Mouse (Mus musculus): ENCODE results near the gene Ttll5. TPM values are rescaled to one million over a fixed set of nuclear protein-coding genes. Genes with fewer than 3 reads are reported as not detected.
A peak's percentile ranks its signal among the peaks of the same experiment; 100 is the strongest.

The Ttll5 gene
- polyA plus RNA-seq, 1 experiment from 2014 or later = 16.7 TPM

DNA sequence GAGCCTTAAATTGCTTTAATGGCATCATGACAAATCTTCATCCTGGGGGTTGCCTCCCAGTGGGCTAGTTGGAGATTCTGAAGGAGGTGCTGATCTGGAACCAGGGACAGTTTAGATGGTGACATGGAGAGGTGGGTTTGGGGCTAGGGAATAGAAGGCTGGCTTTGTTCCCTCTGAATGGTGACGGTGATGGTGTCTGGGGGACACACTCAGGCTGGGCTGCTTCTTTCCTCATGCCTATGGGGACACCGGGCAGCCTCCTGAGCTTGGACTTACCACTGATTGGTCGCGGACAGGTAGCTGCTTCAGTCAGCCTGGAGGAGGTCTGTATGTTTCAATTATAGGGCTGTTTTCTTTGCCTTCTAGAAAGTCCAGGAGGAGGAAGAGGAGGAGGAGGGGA lies 12.8 kb upstream of the Ttll5 start:
- no peaks in the 10 kb centered on the region for H3K27me3 ChIP-seq
- H3K9ac ChIP-seq (replicated peaks) = no peak overlapping the region
- ATAC-seq (ENCODE audit: low FRiP score, low read depth) = no peak
- no peak overlapping the region for H3K4me2 ChIP-seq (replicated peaks)
- 95% methylated on average over 4 of the region's 4 CpGs for WGBS
- H3K4me3 ChIP-seq = no peak overlapping the region
- H3K4me1 ChIP-seq = no peaks in the 10 kb centered on the region
- peaks cover 51% of the 10 kb centered on the region for H3K36me3 ChIP-seq
- H3K27ac ChIP-seq (replicated peaks) = no peak overlapping the region
- no peaks in the 10 kb centered on the region for H3K9me3 ChIP-seq

DNA sequence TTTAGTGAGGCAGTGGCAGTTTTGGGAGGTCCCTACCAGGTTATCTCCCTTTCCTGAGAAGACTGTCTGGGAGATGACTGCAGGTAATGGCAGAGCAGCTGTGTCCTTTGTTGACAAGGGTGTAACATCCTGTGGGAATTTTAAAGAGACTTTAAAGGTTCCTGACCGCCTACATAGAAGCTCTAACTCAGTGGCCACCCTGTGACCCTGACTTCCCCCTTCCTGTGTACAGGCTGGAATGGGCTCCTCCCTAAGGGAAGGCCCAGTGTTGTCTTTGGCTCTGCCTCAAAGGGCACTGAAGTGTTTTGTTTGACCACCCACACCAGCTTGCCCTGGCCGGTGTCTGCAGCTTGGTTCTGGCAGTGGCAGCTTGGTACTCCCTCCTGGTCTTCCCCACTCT lies 10.9 kb upstream of the Ttll5 start:
- ATAC-seq (ENCODE audit: low FRiP score, low read depth) = no peak
- H3K4me2 ChIP-seq (replicated peaks) = no peak overlapping the region
- 83% methylated on average over 2 of the region's 2 CpGs for whole genome bisulfite sequencing
- H3K27ac ChIP-seq (replicated peaks) = no peak overlapping the region
- H3K9me3 ChIP-seq = no peaks in the 10 kb centered on the region
- H3K9ac ChIP-seq (replicated peaks) = no peak overlapping the region
- H3K4me3 ChIP-seq = no peak overlapping the region
- H3K4me1 ChIP-seq = peaks cover 1% of the 10 kb centered on the region; the same call in 1 of the 2 replicates
- H3K36me3 ChIP-seq = peaks cover 61% of the 10 kb centered on the region
- H3K27me3 ChIP-seq = no peaks in the 10 kb centered on the region

DNA sequence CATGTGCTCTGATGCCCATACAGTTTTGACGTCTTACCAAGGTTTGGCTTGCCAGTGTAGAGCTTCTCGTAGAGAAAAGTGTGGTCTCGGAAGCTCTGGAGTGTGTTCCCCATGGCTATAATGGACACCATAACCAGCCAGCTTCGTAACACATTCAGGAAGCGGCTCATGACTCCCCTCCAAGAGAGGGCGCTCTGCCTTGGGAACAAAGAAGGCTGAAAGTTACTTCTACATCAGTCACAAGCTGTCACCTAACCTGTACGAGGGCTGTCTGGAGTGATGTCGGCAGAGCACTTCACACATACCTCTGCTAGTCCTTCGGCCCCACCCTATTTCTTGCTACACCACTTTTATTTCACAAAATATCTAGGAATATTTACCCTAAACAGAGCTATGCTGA lies 2.4 kb upstream of the Ttll5 start:
- Histone ChIP-seq H3K27ac (replicated peaks) (no peak overlapping the region), H3K36me3 (peaks cover 27% of the 10 kb centered on the region), H3K9me3 (no peaks in the 10 kb centered on the region), H3K9ac (replicated peaks) (no peak overlapping the region), H3K4me3 (no peak overlapping the region), H3K4me1 (peaks cover 21% of the 10 kb centered on the region), H3K27me3 (no peaks in the 10 kb centered on the region), H3K4me2 (replicated peaks) (no peak overlapping the region)
- ATAC-seq (ENCODE audit: low FRiP score, low read depth) = no peak
- 76% methylated on average over 9 of the region's 9 CpGs for WGBS

DNA sequence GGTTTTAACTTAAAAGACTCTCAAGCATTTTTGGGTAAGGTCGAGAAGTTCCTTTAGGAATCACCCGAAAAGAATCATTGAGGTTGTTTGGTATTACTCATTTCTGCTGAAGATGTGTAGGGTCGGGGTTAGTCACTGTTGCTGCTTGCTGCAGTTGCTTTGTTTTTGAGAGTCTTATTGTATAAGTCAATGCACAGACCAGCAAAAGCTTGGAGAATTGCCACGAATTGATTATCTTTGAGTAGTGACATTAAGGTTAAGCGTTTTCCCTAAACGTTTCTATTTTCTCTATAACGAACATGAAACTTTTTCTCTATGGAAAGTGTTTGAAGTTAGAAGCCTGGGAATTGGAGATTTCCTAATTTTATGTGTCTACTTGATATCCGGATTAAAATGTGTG lies 902 bp downstream of the Ttll5 start:
- peaks cover 16% of the 10 kb centered on the region for H3K4me1 ChIP-seq
- H3K9ac ChIP-seq (replicated peaks) = peak overlapping the region; percentile 80
- peaks cover 15% of the 10 kb centered on the region for H3K36me3 ChIP-seq
- peak overlapping the region; percentile 95 for H3K27ac ChIP-seq (replicated peaks)
- ATAC-seq (ENCODE audit: low FRiP score, low read depth) = no peak
- no peaks in the 10 kb centered on the region for H3K9me3 ChIP-seq
- WGBS = 13% methylated on average over 8 of the region's 8 CpGs
- peak overlapping the region; percentile 81 for H3K4me2 ChIP-seq (replicated peaks)
- peak overlapping the region; percentile 86 for H3K4me3 ChIP-seq
- no peaks in the 10 kb centered on the region for H3K27me3 ChIP-seq

DNA sequence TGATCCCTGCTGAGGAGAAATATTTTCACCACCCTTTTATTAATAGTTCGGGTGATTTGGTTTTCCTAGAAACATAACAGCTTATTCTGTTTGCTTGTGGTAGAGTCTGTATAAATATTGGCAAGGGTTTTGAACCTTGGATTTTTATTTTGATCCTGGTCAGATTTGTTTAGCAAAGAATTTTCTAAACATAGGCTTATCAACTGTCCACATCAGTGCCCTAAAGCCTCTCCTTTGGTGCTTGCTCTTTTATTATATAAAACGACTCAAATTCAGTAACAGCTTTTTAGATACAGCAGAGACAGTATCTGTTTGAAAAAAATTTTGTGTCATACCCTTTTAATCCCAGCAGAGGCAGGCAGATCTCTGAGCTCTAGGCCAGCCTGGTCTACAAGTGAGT lies 1.4 kb downstream of the Ttll5 start:
- Histone ChIP-seq H3K4me3 (no peak overlapping the region), H3K27ac (replicated peaks) (no peak overlapping the region), H3K4me1 (peaks cover 16% of the 10 kb centered on the region), H3K36me3 (peaks cover 14% of the 10 kb centered on the region), H3K9me3 (no peaks in the 10 kb centered on the region), H3K9ac (replicated peaks) (no peak overlapping the region), H3K4me2 (replicated peaks) (peak overlapping the region; percentile 81), H3K27me3 (no peaks in the 10 kb centered on the region)
- 80% methylated on average over 2 of the region's 2 CpGs for WGBS
- ATAC-seq (ENCODE audit: low FRiP score, low read depth) = no peak

DNA sequence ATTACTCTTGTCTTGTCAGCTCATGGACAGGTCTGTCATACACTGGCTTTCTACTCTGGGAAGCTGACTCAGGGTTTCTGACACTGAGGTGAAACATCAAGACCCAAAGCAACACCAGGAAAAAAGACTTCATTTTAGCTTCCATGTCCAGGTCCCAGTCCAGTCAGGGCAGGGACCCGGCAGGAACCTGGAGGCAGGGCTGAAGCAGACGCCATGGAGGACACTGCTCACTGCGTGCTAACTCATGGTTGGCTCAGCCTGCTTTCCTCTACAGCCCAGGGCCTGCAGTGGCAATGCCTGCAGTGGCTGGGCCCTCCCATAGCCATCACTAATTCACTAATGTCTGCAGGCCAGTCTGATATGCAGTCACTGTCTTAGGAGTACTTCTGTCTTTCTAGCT lies 4.4 kb downstream of the Ttll5 start:
- H3K36me3 ChIP-seq = peaks cover 13% of the 10 kb centered on the region; the same call in 1 of the 2 replicates
- 94% methylated on average over 3 of the region's 3 CpGs for WGBS

DNA sequence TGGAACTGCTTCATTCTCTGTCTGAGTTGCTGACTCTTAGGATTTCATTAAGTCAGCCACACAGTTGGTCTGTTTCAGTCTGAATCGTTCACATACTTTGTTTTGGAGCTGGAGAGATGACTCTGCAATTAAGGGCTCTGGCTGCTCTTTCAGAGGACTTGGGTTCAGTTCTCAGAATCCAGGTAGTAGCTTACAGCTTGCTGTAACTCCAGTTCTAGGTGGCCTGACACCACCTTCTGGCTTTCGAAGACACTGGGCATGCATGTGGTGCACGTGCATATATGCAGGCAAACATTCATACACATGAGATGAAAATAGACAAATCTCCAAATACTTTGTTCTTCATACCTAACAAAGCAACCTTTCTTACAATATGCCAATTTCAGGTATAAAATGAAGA lies 5.4 kb downstream of the Ttll5 start:
- H3K27me3 ChIP-seq = no peaks in the 10 kb centered on the region
- no peak overlapping the region for H3K27ac ChIP-seq (replicated peaks)
- peaks cover 16% of the 10 kb centered on the region; the same call in 1 of the 2 replicates for H3K36me3 ChIP-seq
- no peak overlapping the region for H3K9ac ChIP-seq (replicated peaks)
- no peak overlapping the region for H3K4me2 ChIP-seq (replicated peaks)
- no peak overlapping the region for H3K4me3 ChIP-seq
- no peaks in the 10 kb centered on the region for H3K9me3 ChIP-seq
- 0 out of 2 replicates have a peak, but pooled peaks cover 1% of the 10 kb centered on the region for H3K4me1 ChIP-seq
- no peak for ATAC-seq (ENCODE audit: low FRiP score, low read depth)
- 91% methylated on average over 3 of the region's 3 CpGs for WGBS

More for the DNA sequence above, 4.4 kb downstream of the Ttll5 start:
- ATAC-seq (ENCODE audit: low FRiP score, low read depth) = no peak
- H3K4me2 ChIP-seq (replicated peaks) = no peak overlapping the region
- H3K4me1 ChIP-seq = peaks cover 2% of the 10 kb centered on the region
- H3K4me3 ChIP-seq = no peak overlapping the region
- H3K9me3 ChIP-seq = no peaks in the 10 kb centered on the region
- no peak overlapping the region for H3K27ac ChIP-seq (replicated peaks)
- H3K27me3 ChIP-seq = no peaks in the 10 kb centered on the region
- H3K9ac ChIP-seq (replicated peaks) = no peak overlapping the region

DNA sequence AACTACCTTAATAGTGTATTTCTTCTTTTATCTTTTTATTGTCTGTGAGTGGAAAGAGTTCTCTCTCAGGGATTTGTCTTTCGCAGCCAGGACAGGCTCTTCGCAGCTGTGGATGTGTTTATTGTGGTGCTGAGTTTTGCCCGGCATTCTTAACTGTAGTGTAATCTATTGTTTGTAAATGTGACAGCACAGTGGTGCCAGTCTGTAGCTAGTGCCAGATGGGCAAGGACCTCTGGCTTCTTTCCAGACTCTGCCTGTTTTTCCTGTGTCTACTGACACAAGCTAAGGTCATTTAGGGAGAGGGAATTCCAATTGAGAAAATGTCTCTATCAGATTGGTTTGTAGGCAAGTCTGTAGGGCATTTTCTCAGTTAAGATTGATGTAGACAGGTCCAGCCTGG lies 6.2 kb downstream of the Ttll5 start:
- Histone ChIP-seq H3K9me3 (no peaks in the 10 kb centered on the region), H3K27me3 (no peaks in the 10 kb centered on the region), H3K4me3 (no peak overlapping the region), H3K36me3 (peaks cover 16% of the 10 kb centered on the region; the same call in 1 of the 2 replicates), H3K4me2 (replicated peaks) (no peak overlapping the region), H3K9ac (replicated peaks) (no peak overlapping the region), H3K4me1 (0 out of 2 replicates have a peak, but pooled peaks cover 3% of the 10 kb centered on the region), H3K27ac (replicated peaks) (no peak overlapping the region)
- WGBS = 94% methylated on average over 3 of the region's 3 CpGs
- no peak for ATAC-seq (ENCODE audit: low FRiP score, low read depth)

DNA sequence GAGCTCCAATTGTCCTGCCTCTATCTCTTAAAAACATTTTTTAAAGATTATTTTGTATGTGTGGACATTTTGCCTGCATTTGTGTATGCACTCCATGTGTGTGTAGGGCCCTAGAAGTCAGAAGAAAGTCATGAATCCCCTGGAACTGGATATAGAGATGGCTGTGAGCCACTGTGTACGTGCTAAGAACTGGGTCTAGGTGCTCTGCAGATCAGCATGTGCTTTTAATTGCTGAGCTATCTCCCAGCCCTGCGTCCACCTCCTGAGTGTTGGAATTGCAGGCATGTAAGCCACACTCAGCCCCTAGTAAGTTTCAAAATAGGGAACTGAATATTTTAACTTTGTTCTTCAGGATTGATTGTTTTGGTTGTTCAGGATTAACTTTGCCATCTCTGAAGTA lies 10.1 kb downstream of the Ttll5 start:
- 88% methylated on average over 2 of the region's 2 CpGs for WGBS
- Histone ChIP-seq H3K9ac (replicated peaks) (no peak overlapping the region), H3K27me3 (no peaks in the 10 kb centered on the region), H3K4me3 (no peak overlapping the region), H3K4me1 (0 out of 2 replicates have a peak, but pooled peaks cover 3% of the 10 kb centered on the region), H3K27ac (replicated peaks) (no peak overlapping the region), H3K4me2 (replicated peaks) (no peak overlapping the region), H3K9me3 (no peaks in the 10 kb centered on the region), H3K36me3 (peaks cover 11% of the 10 kb centered on the region; the same call in 1 of the 2 replicates)
- ATAC-seq (ENCODE audit: low FRiP score, low read depth) = no peak

DNA sequence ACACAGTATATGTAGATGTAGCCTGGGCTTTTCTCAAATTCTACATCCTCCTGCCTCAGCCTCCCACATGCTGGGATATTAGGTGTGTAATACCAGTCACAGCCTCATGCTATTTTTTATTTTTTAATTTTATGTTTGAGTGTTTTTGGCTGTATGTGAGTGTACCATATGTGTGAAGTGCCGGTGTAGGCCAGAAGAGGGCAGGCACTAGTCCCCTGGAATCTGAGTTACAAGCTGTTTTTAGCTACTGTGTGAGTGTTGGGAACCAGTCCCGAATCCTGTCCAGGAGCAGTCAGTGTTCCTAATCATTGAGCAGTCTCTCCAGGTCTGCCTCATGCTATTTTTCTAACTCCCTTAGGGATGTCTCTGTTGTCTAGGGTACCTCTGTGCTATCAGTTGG lies 13.3 kb downstream of the Ttll5 start:
- no peaks in the 10 kb centered on the region for H3K27me3 ChIP-seq
- ATAC-seq (ENCODE audit: low FRiP score, low read depth) = no peak
- no peak overlapping the region for H3K9ac ChIP-seq (replicated peaks)
- H3K27ac ChIP-seq (replicated peaks) = no peak overlapping the region
- 92% methylated on average over 2 of the region's 2 CpGs for WGBS
- H3K9me3 ChIP-seq = no peaks in the 10 kb centered on the region
- H3K4me1 ChIP-seq = 0 out of 2 replicates have a peak, but pooled peaks cover 3% of the 10 kb centered on the region
- no peak overlapping the region for H3K4me3 ChIP-seq
- 0 out of 2 replicates have a peak, but pooled peaks cover 11% of the 10 kb centered on the region for H3K36me3 ChIP-seq
- H3K4me2 ChIP-seq (replicated peaks) = no peak overlapping the region

DNA sequence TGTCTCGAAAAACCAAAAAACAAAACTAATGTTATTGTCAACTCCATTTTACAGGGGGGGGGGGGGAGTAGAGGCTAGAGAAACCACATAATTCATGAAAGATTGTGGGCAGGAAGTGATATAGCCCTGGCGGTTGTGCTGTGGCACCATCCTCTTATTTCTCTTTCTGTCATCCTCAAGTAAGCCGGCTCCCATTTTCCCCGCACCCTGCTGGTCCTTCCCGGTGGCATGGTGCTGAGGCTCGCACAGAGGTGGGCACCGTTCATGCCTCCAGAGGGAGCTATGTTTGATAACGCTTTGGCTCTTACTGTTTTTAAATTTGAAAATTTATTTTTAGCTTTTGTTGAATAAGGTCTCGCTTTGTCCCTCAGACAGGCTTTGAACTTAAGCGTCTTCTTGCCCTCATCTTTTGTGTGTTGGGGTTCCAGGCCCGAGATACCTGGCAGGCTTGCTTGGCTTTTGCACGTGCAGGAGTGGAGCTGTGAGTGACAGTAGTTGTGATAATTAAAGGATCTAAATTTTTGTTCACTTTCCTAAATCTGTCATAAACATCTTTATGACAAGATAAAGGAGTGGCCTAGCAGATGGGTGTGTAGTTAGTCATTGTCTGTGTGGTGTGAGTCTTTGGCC lies 15.0 kb downstream of the Ttll5 start:
- Histone ChIP-seq H3K4me3 (no peak overlapping the region), H3K9me3 (no peaks in the 10 kb centered on the region), H3K27me3 (no peaks in the 10 kb centered on the region), H3K9ac (replicated peaks) (no peak overlapping the region), H3K4me2 (replicated peaks) (no peak overlapping the region), H3K36me3 (peaks cover 7% of the 10 kb centered on the region; the same call in 1 of the 2 replicates), H3K4me1 (0 out of 2 replicates have a peak, but pooled peaks cover 3% of the 10 kb centered on the region), H3K27ac (replicated peaks) (no peak overlapping the region)
- no peak for ATAC-seq (ENCODE audit: low FRiP score, low read depth)
- 93% methylated on average over 12 of the region's 12 CpGs for WGBS

DNA sequence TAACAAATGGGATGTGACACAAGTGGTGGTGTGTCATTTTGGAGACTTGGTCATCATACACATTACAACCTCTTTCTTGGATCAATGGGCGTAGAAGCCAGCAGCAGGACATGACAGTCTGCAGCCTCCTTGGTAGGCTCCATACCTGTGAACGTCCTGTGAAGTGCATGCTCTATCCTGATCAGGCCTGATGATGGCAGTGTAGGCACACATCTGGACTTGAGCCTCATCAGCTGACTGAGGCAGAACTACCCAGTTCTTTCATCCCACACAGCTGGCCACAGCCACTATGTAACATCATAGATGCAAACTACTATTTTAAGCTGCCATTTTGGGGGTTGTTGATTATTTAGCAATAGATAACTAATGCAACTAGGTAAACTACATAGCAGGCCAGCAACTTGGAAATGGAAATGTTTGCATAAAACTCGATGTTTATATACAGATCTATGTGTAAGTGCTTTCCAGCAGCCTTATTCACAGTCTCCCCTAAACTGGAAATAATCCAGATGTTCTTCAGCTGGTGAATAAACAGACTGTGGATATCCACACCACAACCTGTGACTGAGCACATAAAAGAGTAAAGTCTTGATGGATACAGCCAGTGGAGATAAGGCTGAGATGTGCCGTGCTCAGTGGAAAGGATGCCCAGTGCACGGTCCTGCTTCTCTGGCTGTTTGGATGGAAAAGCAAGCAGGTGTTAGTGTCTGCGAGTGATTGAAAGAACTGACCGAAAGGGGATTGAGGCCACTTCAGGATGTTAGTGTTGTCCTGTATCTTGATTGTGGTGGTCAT lies 23.9 kb downstream of the Ttll5 start:
- WGBS = 83% methylated on average over 7 of the region's 7 CpGs
- no peak overlapping the region for H3K9ac ChIP-seq (replicated peaks)
- no peaks in the 10 kb centered on the region for H3K27me3 ChIP-seq
- no peak for ATAC-seq (ENCODE audit: low FRiP score, low read depth)
- no peak overlapping the region for H3K4me2 ChIP-seq (replicated peaks)
- no peak overlapping the region for H3K27ac ChIP-seq (replicated peaks)
- no peaks in the 10 kb centered on the region for H3K4me1 ChIP-seq
- H3K9me3 ChIP-seq = no peaks in the 10 kb centered on the region
- no peak overlapping the region for H3K4me3 ChIP-seq
- H3K36me3 ChIP-seq = peaks cover 15% of the 10 kb centered on the region; the same call in 1 of the 2 replicates
